Mouse (Mus musculus): ENCODE measurements around the gene Hbb-bh1.
"Not testable (repeated sequence)": the region's sequence is repeated elsewhere in the genome, so short reads cannot be mapped to it uniquely, and the experiment has no call there.

The Hbb-bh1 gene

GRCm38 (mm10) chr7:103811223-103811845 lies 31.6 kb downstream of the Hbb-bh1 start:
- no peak for DNase-seq

- DNase-seq: no peak
These were observed 32.2 kb downstream of the Hbb-bh1 start for GRCm38 (mm10) chr7:103810746-103811145.

- no peak for DNase-seq
These were observed 32.7 kb downstream of the Hbb-bh1 start for GRCm38 (mm10) chr7:103810296-103810695.

GRCm38 (mm10) chr7:103809801-103810155 lies 33.2 kb downstream of the Hbb-bh1 start:
- no peak for DNase-seq

- DNase-seq: no peak
These were observed 33.8 kb downstream of the Hbb-bh1 start for GRCm38 (mm10) chr7:103808971-103809800.

GRCm38 (mm10) chr7:103808120-103808519 lies 34.8 kb downstream of the Hbb-bh1 start:
- not testable (repeated sequence) for DNase-seq

- peak; percentile 15 for DNase-seq
These were observed 36.1 kb downstream of the Hbb-bh1 start for GRCm38 (mm10) chr7:103806856-103807255.

GRCm38 (mm10) chr7:103792669-103793388 lies 50.1 kb downstream of the Hbb-bh1 start:
- no peak for DNase-seq

GRCm38 (mm10) chr7:103791721-103792120 lies 51.2 kb downstream of the Hbb-bh1 start, which contains the start of gene Olfr67:
TSS of gene Olfr67 (minus strand) at chr7:103791821.
- DNase-seq: no peak
